Mouse (Mus musculus) liver, embryonic 14.5 days (tissue): ENCODE results near the gene Laptm5. TPM values are rescaled to one million over a fixed set of nuclear protein-coding genes. Genes with fewer than 3 reads are reported as not detected.

ENCODE experiments used
- ATAC-seq: fragments of 200-750 bp; cut with Nextera tagmentation; 2 replicates; pipeline ENCODE4 v1.8.0; 2017; ENCODE audit warnings: moderate number of reproducible peaks, mild to moderate bottlenecking, moderate library complexity; ENCODE audit not compliant: insufficient read depth
- DNase-seq, 3 experiments: peaks; one replicate each; pipeline ENCODE4 v3.0.0-alpha.2; 2012 to 2013; ENCODE audit warnings: low read depth in 3 of 3, low spot score in 3 of 3
- H3K27ac ChIP-seq: fragments of 300-500 bp; sonication (generic); 2 replicates; pipeline ENCODE4 v1.5.1; 2014; ENCODE audit warnings: moderate library complexity, mild to moderate bottlenecking, control low read depth, inconsistent platforms
- H3K27me3 ChIP-seq: fragments of 300-500 bp; sonication (generic); 2 replicates; pipeline ENCODE4 v1.6.1; 2014; ENCODE audit warnings: mild to moderate bottlenecking, low read length, moderate library complexity; ENCODE audit not compliant: control insufficient read depth, insufficient read depth
- H3K36me3 ChIP-seq: fragments of 300-500 bp; sonication (generic); replicated peaks from 2 replicates; pipeline ENCODE4 v1.6.1; 2014; ENCODE audit warnings: low read depth; ENCODE audit not compliant: control insufficient read depth, insufficient read depth
- H3K4me1 ChIP-seq, 2 experiments: fragments of 200-500 bp in 1 of 2; fragments of 300-500 bp in 1 of 2; sonication (generic) in 1 of 2; replicated peaks; 2 replicates each; pipeline ENCODE4 v1.6.1; 2012 to 2014; ENCODE audit warnings: antibody characterized with exemption in 1 of 2, inconsistent platforms in 1 of 2, low read length in 1 of 2; ENCODE audit not compliant: control insufficient read depth in 2 of 2, insufficient read depth in 2 of 2
- H3K4me2 ChIP-seq: fragments of 300-500 bp; sonication (generic); 2 replicates; pipeline ENCODE4 v1.6.1; 2014; ENCODE audit warnings: low read depth, mild to moderate bottlenecking, control low read depth, moderate library complexity
- H3K4me3 ChIP-seq, 2 experiments: fragments of 200-500 bp in 1 of 2; fragments of 300-500 bp in 1 of 2; sonication (generic) in 1 of 2; 2 replicates each; pipeline ENCODE4 v1.5.1; 2012 to 2014; ENCODE audit warnings: low read depth in 2 of 2, low read length in 2 of 2, mild to moderate bottlenecking in 2 of 2, control low read depth in 1 of 2, inconsistent platforms in 1 of 2, moderate library complexity in 1 of 2; ENCODE audit not compliant: insufficient read depth in 1 of 2
- H3K9ac ChIP-seq: fragments of 300-500 bp; sonication (generic); replicated peaks from 2 replicates; pipeline ENCODE4 v1.6.1; 2014; ENCODE audit warnings: mild to moderate bottlenecking, control low read depth, moderate library complexity
- H3K9me3 ChIP-seq: fragments of 300-500 bp; sonication (generic); 2 replicates; pipeline ENCODE4 v1.6.1; 2016; ENCODE audit warnings: low read length, mixed read lengths; ENCODE audit not compliant: control insufficient read depth
- CTCF ChIP-seq: IDR thresholded peaks from 2 replicates; pipeline ENCODE4 v1.5.1; 2016; ENCODE audit warnings: antibody characterized with exemption, low read depth, control low read depth
- EP300 ChIP-seq: IDR thresholded peaks from 2 replicates; pipeline ENCODE4 v1.6.1; 2016; ENCODE audit warnings: antibody characterized with exemption, low read depth
- WGBS: fragments of 180-500 bp; shearing (Covaris S2); extraction: QIAGEN DNeasy Blood & Tissue Kit; methylation state at CpG from one replicate; pipeline ENCODE4 v1.1.7; 2014; ENCODE audit not compliant: insufficient replicate concordance; 5-methylcytosine and 5-hydroxymethylcytosine counted together
- polyA plus RNA-seq, 2 experiments: library from polyadenylated mRNA; depleted of rRNA in 1 of 2; stranded (reverse) in 1 of 2; unstranded in 1 of 2; fragments of >200 nt; fragmentation: Nextera tagmentation in 1 of 2; extraction: Ambion mirVana in 1 of 2; gene quantifications; 2 replicates each; pipeline versions ENCODE4 v1.2.1 to v1.2.3; 2012 to 2014

The Laptm5 gene
- polyA plus RNA-seq, 2 experiments: 31.0 to 64.3 TPM

- 16% methylated on average over 7 of the region's 7 CpGs for WGBS
- peak overlapping the region; percentile 32 for H3K4me2 ChIP-seq
- ATAC-seq: no peak
- peak overlapping the region; percentile 25 to 39; a peak in 3 of 4 replicates for H3K4me3 ChIP-seq
- TF ChIP-seq CTCF (no peak), EP300 (no peak)
- no peak overlapping the region for H3K27ac ChIP-seq
- no peaks in the 10 kb centered on the region for H3K36me3 ChIP-seq
- no peaks in the 10 kb centered on the region for H3K27me3 ChIP-seq
- DNase-seq: no peak
- no peak overlapping the region for H3K9ac ChIP-seq
- H3K9me3 ChIP-seq: no peaks in the 10 kb centered on the region
- peaks cover 0 to 15% of the 10 kb centered on the region in 2 experiments; a peak in 3 of 4 replicates for H3K4me1 ChIP-seq
Measured at GRCm38 (mm10) chr4:130914527-130914926, 1.6 kb downstream of the Laptm5 start.

DNA sequence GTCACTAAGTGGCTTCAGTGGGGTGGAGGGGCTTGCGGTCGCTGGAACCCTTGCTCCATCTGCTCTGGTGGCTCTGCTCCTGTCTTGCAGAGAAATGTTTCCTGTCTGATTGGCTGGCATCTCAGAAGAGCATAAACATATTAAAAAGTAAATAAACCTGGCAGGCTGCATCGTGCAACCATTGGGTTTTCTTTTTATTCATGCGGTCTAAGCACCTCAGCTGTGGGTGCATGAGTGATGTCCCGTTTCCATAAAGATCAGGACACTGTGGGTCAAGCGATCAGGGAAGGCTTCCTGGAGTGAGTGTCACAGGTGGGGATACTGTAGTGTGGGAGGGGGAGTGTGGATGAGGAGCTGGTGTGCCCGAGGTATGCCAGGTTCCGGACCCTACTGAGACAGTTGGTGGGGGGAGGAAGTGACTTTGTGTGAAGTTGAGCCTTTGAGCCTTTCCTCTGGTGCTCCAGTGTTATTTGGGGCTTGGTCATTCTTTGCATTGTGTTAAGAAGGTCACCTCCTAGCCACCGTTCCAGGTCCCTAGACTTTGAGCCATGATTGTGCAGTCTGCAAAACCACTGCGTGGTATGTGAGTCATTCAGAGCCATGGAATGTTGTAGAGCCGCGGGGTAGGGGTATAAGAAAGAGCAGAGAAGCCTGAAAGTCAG is 2.2 kb downstream of the Laptm5 start:
- DNase-seq: no peak

GRCm38 (mm10) chr4:130915668-130916035 is 2.7 kb downstream of the Laptm5 start:
- no peak overlapping the region for H3K4me3 ChIP-seq
- TF ChIP-seq EP300 (no peak), CTCF (no peak)
- H3K27me3 ChIP-seq: no peaks in the 10 kb centered on the region
- ATAC-seq: no peak
- H3K9me3 ChIP-seq: no peaks in the 10 kb centered on the region
- no peak overlapping the region for H3K9ac ChIP-seq
- DNase-seq: no peak
- H3K4me1 ChIP-seq: peaks cover 0 to 6% of the 10 kb centered on the region in 2 experiments; a peak in 3 of 4 replicates
- 28% methylated on average over 7 of the region's 7 CpGs for WGBS
- peak overlapping the region; percentile 31 for H3K4me2 ChIP-seq
- H3K36me3 ChIP-seq: no peaks in the 10 kb centered on the region
- no peak overlapping the region for H3K27ac ChIP-seq

More for the DNA sequence above, 2.2 kb downstream of the Laptm5 start:
- Histone ChIP-seq H3K27ac (no peak overlapping the region), H3K9ac (no peak overlapping the region), H3K4me2 (peak overlapping the region; percentile 32), H3K4me3 (peak overlapping the region; percentile 25 to 39), H3K36me3 (no peaks in the 10 kb centered on the region), H3K9me3 (no peaks in the 10 kb centered on the region), H3K4me1 (peaks cover 0 to 11% of the 10 kb centered on the region in 2 experiments; a peak in 3 of 4 replicates), H3K27me3 (no peaks in the 10 kb centered on the region)
- 20% methylated on average over 12 of the region's 12 CpGs for WGBS
- TF ChIP-seq EP300 (no peak), CTCF (no peak)
- ATAC-seq: no peak

DNA sequence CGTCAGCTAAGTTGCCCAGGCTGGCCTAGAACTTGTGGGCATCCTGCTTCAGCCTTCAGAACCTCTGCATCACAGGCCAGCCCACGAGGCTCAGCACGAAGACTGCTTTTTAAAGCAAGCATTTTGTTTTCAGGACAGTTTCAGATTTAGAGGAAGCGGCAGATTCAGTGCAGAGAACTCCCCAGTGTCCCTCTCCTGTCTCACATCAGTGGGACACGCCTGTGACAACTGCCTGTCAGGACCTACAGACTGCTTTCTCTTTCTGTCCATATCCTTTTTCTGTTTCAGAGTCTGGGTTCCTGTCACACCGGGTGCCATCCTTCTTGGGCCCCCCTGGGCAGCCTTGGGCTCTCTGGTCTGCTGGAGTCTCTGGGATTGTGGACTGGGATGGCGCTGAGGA is 3.7 kb downstream of the Laptm5 start:
- Histone ChIP-seq H3K4me2 (no peak overlapping the region), H3K27me3 (no peaks in the 10 kb centered on the region), H3K4me1 (no peaks in the 10 kb centered on the region; a peak in 2 of 4 replicates), H3K27ac (no peak overlapping the region), H3K9me3 (no peaks in the 10 kb centered on the region), H3K4me3 (no peak overlapping the region), H3K9ac (no peak overlapping the region), H3K36me3 (no peaks in the 10 kb centered on the region)
- DNase-seq: no peak
- ATAC-seq: no peak
- no peak for TF ChIP-seq CTCF
- no peak for TF ChIP-seq EP300
- WGBS: 45% methylated on average over 7 of the region's 7 CpGs

DNA sequence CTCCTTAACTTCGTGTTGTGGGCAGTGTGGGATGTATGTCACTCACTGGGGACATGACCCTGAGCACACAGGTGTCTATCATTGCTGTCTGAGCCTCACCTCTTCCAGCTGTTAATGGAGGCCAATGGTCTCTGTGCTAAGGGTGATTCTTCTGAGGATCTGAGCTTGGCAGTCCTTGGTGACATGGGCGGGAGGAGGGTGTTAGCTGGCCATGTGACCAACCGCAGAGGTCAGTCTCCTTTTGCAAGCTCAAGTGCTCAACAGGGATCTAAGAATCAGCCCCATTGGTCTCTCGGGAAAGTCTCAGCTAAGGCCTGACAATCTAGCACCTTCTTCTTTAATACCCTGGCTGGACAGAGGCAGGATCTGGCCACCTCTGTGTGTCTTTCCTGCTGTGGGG is 4.6 kb downstream of the Laptm5 start:
- no peaks in the 10 kb centered on the region for H3K27me3 ChIP-seq
- H3K4me1 ChIP-seq: no peaks in the 10 kb centered on the region; a peak in 2 of 4 replicates
- no peak for DNase-seq
- no peak overlapping the region for H3K4me3 ChIP-seq
- no peak overlapping the region for H3K4me2 ChIP-seq
- no peak for TF ChIP-seq EP300
- no peak for TF ChIP-seq CTCF
- H3K36me3 ChIP-seq: no peaks in the 10 kb centered on the region
- no peak overlapping the region for H3K27ac ChIP-seq
- ATAC-seq: no peak
- 47% methylated on average over 4 of the region's 4 CpGs for WGBS
- H3K9me3 ChIP-seq: no peaks in the 10 kb centered on the region
- H3K9ac ChIP-seq: no peak overlapping the region
